In the genomic region with DNA sequence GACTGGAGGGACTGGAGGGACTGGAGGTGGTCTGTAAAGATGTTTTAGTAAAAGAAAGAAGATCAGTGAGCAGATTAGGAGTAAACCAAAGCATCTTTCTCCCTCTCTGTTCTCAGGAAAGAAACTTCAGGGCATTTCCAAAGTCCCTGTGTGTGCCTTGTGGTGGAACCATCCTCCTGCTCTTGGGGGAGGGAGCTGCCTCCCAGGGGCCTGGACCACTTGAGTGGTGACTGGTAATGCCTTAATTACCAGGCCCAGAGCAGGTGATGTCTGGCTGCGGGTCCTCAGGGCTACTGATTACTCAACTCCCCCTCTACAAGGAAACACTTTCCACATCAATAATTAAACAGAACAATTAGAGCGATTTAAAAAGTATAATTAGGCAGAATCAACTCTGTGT, we compare ENCODE assay signal across 19 mouse cellular contexts. TPM values are rescaled to one million over a fixed set of nuclear protein-coding genes. Genes with fewer than 3 reads are reported as not detected.
"Had no signal": no experiment of that assay in that cellular context is flagged by ENCODE, and none has a peak within 500 bp of the region (broad histone marks: within the 10 kb centered on the region; RNA-seq: fewer than 3 reads in every experiment).

No protein-coding gene starts in this region.

- H3K4me2 ChIP-seq: liver, embryonic 15.5 days; lung, embryonic 15.5 days; midbrain, embryonic 11.5 days; midbrain, embryonic 13.5 days; neural tube, embryonic 12.5 days; stomach, embryonic 15.5 days had no signal

- DNase-seq: liver, postnatal 0 days; lung, adult 2 months; lung, postnatal 14 days; lung, postnatal 36 days; right cerebral cortex, postnatal 14 days; thymus, adult 2 months; thymus, postnatal 25 days; thymus, postnatal 4 days had no signal

- H3K27ac ChIP-seq: liver, embryonic 15.5 days; lung, embryonic 15.5 days; macrophage; midbrain, embryonic 13.5 days; neural tube, embryonic 12.5 days; stomach, embryonic 15.5 days; stomach, postnatal 0 days had no signal

- H3K9ac ChIP-seq: liver, embryonic 15.5 days; liver, postnatal 0 days; lung, embryonic 15.5 days; midbrain, embryonic 13.5 days; neural tube, embryonic 12.5 days; stomach, embryonic 15.5 days had no signal

- ATAC-seq: liver, postnatal 0 days; lung, postnatal 0 days; midbrain, embryonic 13.5 days had no signal

- H3K4me3 ChIP-seq: liver, embryonic 15.5 days; lung, embryonic 15.5 days; megakaryocyte, embryonic 14.5 days; midbrain, embryonic 13.5 days; neural tube, embryonic 12.5 days; stomach, embryonic 15.5 days had no signal

- H3K4me1 ChIP-seq: liver, embryonic 15.5 days; megakaryocyte, embryonic 14.5 days had no signal

- H3K36me3 ChIP-seq: liver, embryonic 15.5 days; lung, embryonic 15.5 days; midbrain, embryonic 13.5 days; neural tube, embryonic 12.5 days; stomach, embryonic 15.5 days had no signal

- H3K27me3 ChIP-seq: liver, embryonic 15.5 days; neural tube, embryonic 12.5 days; stomach, embryonic 15.5 days had no signal

- H3K9me3 ChIP-seq: liver, embryonic 15.5 days; lung, embryonic 15.5 days; megakaryocyte, embryonic 14.5 days; midbrain, embryonic 13.5 days; neural tube, embryonic 12.5 days; stomach, embryonic 15.5 days had no signal

RNA-seq across cellular contexts. Expression of a gene that starts 58.0 kb away (rescaled TPM):
- polyA plus RNA-seq: liver, embryonic 15.5 days; lung, postnatal 0 days; macrophage; testis, adult 2 months had no signal

RNA-seq across cellular contexts. Expression of a gene that starts 59.3 kb away (rescaled TPM):
- polyA plus RNA-seq: macrophage had no signal
